Mouse (Mus musculus) lung, embryonic 15.5 days (tissue): ENCODE measurements around the gene Asb2. TPM values are rescaled to one million over a fixed set of nuclear protein-coding genes. Genes with fewer than 3 reads are reported as not detected.

Experiments
- ATAC-seq: fragments of 200-750 bp; cut with Nextera tagmentation; 2 replicates; pipeline ENCODE4 v1.8.0; 2017; ENCODE audit warnings: moderate number of reproducible peaks, borderline replicate concordance; ENCODE audit not compliant: low FRiP score, low TSS enrichment; ENCODE audit errors: extremely low read depth
- H3K27ac ChIP-seq: fragments of 300-500 bp; sonication (generic); 2 replicates; pipeline ENCODE4 v1.5.1; 2015; ENCODE audit warnings: moderate library complexity, mild to moderate bottlenecking, inconsistent platforms
- H3K27me3 ChIP-seq: fragments of 300-500 bp; sonication (generic); 2 replicates; pipeline ENCODE4 v1.6.1; 2015; ENCODE audit warnings: inconsistent platforms
- H3K36me3 ChIP-seq: fragments of 300-500 bp; sonication (generic); 2 replicates; pipeline ENCODE4 v1.6.1; 2015; ENCODE audit warnings: inconsistent platforms
- H3K4me1 ChIP-seq: fragments of 300-500 bp; sonication (generic); 2 replicates; pipeline ENCODE4 v1.6.1; 2015; ENCODE audit warnings: inconsistent platforms
- H3K4me2 ChIP-seq: fragments of 300-500 bp; sonication (generic); 2 replicates; pipeline ENCODE4 v1.6.1; 2015; ENCODE audit warnings: inconsistent platforms, mild to moderate bottlenecking, moderate library complexity
- H3K4me3 ChIP-seq: fragments of 300-500 bp; sonication (generic); 2 replicates; pipeline ENCODE4 v1.5.1; 2015; ENCODE audit warnings: mild to moderate bottlenecking, inconsistent platforms
- H3K9ac ChIP-seq: fragments of 300-500 bp; sonication (generic); 2 replicates; pipeline ENCODE4 v1.6.1; 2015; ENCODE audit warnings: inconsistent platforms
- H3K9me3 ChIP-seq: fragments of 300-500 bp; sonication (generic); 2 replicates; pipeline ENCODE4 v1.6.1; 2016; ENCODE audit warnings: inconsistent platforms
- WGBS: fragments of 180-500 bp; shearing (Covaris S2); methylation state at CpG from one replicate; pipeline ENCODE4 v1.1.7; 2015; 5-methylcytosine and 5-hydroxymethylcytosine counted together
- polyA plus RNA-seq: library from polyadenylated mRNA; unstranded; fragments of >200 nt; fragmentation: Nextera tagmentation; extraction: Ambion mirVana; gene quantifications from 2 replicates; pipeline ENCODE4 v1.2.1, GENCODE M21; 2015

Gene Asb2
- polyA plus RNA-seq, 1 experiment from 2014 or later = 8.6 TPM

DNA sequence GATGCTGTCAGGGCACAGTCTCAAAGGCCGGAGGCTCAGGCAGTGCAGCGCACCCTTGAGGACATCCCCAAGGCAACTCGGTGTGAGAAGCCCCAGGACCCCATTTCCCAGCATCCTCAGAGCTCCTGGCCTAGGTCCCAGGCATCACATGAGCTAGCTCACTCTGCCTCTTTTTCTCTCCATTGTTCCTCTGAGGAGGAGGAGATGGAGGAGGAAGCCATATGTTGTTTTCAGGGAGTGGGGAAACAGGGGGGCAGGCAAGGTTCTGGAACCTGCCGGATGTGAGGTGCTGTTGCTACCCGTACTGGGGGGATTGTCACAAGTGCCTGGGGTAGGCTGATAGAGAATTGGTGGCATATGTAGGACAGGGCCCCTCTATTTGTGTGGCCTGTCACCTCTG is 20.3 kb upstream of the Asb2 start:
- Histone ChIP-seq H3K4me2 (no peak overlapping the region), H3K4me3 (no peak overlapping the region), H3K27me3 (no peaks in the 10 kb centered on the region), H3K36me3 (no peaks in the 10 kb centered on the region), H3K9ac (no peak overlapping the region), H3K4me1 (no peaks in the 10 kb centered on the region), H3K27ac (no peak overlapping the region), H3K9me3 (no peaks in the 10 kb centered on the region)
- 59% methylated on average over 5 of the region's 5 CpGs for WGBS
- ATAC-seq = no peak

DNA sequence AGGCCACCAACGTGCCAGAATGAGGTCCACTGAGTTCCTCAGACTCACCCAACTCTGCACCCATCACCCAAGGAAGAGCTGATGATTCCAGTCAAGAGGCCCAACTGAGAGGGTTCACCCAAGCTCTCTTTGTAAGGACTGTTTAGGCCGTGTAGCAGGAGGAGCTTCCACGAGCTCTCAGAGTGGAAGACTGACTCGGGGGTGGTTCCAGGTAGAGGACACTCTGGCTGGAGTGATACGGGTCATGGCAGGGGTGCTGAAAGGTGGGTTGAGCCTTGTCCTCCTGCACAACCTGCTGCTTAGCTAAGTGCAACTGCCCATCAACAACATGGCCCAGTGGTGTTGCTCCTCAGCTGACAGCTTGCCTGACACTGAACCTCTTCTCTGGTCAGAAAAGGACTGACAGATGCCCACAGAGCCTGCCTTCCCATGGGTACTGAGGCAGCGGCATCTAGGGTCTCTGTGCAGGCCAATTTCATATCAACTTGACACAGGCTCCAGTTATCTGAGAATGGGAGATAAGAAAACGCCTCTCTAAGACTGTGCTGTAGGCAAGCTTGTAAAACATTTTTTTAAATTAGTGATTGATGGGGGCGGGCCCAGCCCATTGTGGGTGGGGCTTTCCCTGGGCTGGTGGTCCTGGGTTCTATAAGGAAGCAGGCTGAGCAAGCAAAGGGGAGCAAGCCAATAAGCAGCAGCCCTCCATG is 17.9 kb upstream of the Asb2 start:
- WGBS = 56% methylated on average over 8 of the region's 8 CpGs
- H3K4me2 ChIP-seq = no peak overlapping the region
- ATAC-seq = no peak
- no peaks in the 10 kb centered on the region for H3K27me3 ChIP-seq
- H3K27ac ChIP-seq = no peak overlapping the region
- H3K36me3 ChIP-seq = no peaks in the 10 kb centered on the region
- no peak overlapping the region for H3K9ac ChIP-seq
- no peak overlapping the region for H3K4me3 ChIP-seq
- H3K9me3 ChIP-seq = no peaks in the 10 kb centered on the region
- no peaks in the 10 kb centered on the region for H3K4me1 ChIP-seq

DNA sequence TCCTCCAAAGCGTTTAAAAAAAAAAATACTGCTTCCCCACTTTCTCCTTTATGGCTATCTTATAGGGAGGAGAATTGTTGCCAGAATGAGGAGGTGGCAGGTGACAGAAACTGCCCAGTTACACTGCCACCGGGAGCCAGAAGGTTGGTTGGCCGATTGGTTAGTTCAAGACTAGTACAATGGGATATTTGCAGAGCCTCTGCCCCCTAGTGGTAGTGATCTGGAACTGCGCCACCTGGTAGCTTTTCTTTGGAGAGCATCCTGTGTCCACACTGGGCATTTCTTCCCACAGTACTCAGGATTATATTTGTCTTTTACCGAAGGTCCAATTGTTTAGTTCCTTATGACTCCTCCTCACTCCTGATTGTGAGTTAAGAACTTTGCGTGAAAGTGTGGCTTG is 15.9 kb upstream of the Asb2 start:
- ATAC-seq = no peak
- Histone ChIP-seq H3K4me1 (no peaks in the 10 kb centered on the region), H3K27me3 (peaks cover 4% of the 10 kb centered on the region; the same call in 1 of the 2 replicates), H3K9ac (no peak overlapping the region), H3K4me3 (no peak overlapping the region), H3K27ac (no peak overlapping the region), H3K9me3 (no peaks in the 10 kb centered on the region), H3K4me2 (no peak overlapping the region), H3K36me3 (no peaks in the 10 kb centered on the region)
- WGBS = 27% methylated on average over 6 of the region's 6 CpGs

DNA sequence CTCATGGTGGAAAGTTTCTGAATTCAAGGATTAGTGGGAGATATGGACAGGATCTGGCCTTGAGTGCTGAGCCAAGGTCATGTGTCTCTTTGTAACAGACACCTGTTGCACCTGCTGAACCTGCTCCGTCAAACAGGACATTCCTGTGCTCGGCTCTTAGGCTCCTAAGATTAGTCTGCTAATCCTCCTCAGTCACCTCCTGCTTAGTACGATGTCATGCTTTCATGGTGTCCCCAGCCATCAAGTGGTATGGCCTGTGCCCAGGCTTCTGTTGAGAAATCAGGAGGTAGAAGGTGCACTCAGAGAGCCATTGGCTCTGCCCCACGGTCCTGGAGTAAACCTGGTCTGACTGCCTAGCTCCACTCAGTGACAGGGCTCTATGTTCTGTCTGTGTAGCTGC is 15.1 kb upstream of the Asb2 start:
- WGBS = 51% methylated on average over 4 of the region's 4 CpGs
- Histone ChIP-seq H3K27me3 (peaks cover 4% of the 10 kb centered on the region; the same call in 1 of the 2 replicates), H3K36me3 (no peaks in the 10 kb centered on the region), H3K9me3 (no peaks in the 10 kb centered on the region), H3K4me3 (no peak overlapping the region), H3K27ac (no peak overlapping the region), H3K4me1 (no peaks in the 10 kb centered on the region), H3K4me2 (no peak overlapping the region), H3K9ac (no peak overlapping the region)
- no peak for ATAC-seq

DNA sequence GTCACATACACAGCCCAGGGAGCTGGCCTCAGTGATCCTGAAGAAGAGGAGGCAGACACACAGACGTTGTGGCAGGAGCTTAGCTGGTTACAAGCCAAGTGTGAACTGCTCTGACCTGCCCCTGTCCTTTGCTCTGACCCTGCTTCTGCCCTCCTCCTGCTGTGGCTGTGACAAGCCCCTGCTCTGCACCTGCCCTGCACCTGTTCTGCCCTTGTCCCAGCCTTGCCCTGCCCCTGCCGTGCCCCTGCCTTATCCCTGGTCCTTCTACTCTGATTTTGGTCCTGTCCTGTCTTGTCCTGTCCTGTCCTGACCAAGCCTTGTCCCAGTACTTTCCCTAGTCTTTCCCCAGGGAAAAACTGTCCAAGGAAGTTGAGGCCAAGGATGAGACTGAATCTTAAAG is 13.0 kb upstream of the Asb2 start:
- Histone ChIP-seq H3K4me1 (no peaks in the 10 kb centered on the region), H3K36me3 (no peaks in the 10 kb centered on the region), H3K9me3 (no peaks in the 10 kb centered on the region), H3K4me3 (no peak overlapping the region), H3K4me2 (no peak overlapping the region), H3K27me3 (peaks cover 4% of the 10 kb centered on the region; the same call in 1 of the 2 replicates), H3K27ac (no peak overlapping the region), H3K9ac (no peak overlapping the region)
- WGBS = 33% methylated on average over 2 of the region's 2 CpGs
- ATAC-seq = no peak

DNA sequence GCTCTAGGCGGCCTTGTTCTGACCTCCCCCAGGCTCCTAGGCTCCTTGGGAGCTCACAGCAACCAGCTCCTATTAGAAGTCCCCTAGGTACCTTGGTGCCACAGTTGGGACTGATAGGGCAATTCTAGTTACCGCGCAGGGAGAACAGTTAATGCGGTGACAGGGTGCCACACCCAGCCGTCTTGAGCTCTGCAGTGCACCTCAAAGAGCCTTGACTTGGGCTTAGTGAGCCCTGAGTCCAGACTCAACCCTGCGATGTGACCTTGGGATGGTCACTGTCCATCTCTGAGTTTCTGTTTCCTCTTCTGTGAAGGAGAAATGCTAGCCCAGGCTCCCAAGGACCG is 12.5 kb upstream of the Asb2 start:
- H3K27ac ChIP-seq = no peak overlapping the region
- H3K9ac ChIP-seq = no peak overlapping the region
- H3K36me3 ChIP-seq = no peaks in the 10 kb centered on the region
- whole genome bisulfite sequencing = 74% methylated on average over 7 of the region's 7 CpGs
- no peaks in the 10 kb centered on the region for H3K4me1 ChIP-seq
- no peak overlapping the region for H3K4me3 ChIP-seq
- no peaks in the 10 kb centered on the region for H3K9me3 ChIP-seq
- H3K4me2 ChIP-seq = no peak overlapping the region
- ATAC-seq = no peak
- H3K27me3 ChIP-seq = peaks cover 4% of the 10 kb centered on the region; the same call in 1 of the 2 replicates

DNA sequence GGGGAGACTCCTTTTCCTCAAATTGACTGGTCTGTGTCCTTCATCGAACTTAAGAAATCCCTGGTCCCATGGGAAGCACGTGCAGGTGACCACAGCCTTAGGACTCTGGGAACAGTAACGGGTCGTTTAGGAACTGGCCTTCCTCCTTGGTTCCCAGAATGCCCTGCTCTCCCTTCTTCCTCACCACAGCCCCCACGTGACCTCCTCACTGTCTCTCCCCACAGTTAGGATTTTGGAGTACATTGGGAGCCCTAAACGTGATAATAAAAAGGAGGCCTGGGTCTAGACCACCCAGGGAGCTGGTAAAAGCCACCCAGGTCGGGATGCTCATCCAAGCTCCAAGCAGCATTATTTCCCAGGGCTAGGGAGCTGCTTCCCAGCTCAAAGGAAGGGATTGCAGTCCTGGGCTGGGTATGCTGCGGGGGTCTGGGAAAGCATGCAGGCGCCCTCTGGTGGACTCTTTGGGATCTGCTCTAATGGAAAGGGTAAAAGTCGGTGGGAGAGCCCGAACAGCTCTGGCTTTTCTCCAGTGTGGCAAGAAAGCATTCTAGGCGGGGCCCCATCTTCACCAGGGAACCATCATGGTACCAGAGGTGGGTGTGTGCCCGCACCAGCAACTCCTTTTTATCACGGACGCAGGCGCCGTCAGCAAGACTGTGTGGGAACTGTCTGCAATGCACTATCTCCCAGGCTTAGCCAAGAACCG is 12.0 kb upstream of the Asb2 start:
- H3K36me3 ChIP-seq = no peaks in the 10 kb centered on the region
- no peaks in the 10 kb centered on the region for H3K4me1 ChIP-seq
- no peak overlapping the region for H3K9ac ChIP-seq
- no peak overlapping the region for H3K4me3 ChIP-seq
- no peaks in the 10 kb centered on the region for H3K9me3 ChIP-seq
- WGBS = 15% methylated on average over 18 of the region's 18 CpGs
- peaks cover 4% of the 10 kb centered on the region; the same call in 1 of the 2 replicates for H3K27me3 ChIP-seq
- H3K27ac ChIP-seq = no peak overlapping the region
- 0 out of 2 replicates have a peak, but pooled peaks have one; percentile 64 for ATAC-seq
- no peak overlapping the region for H3K4me2 ChIP-seq

DNA sequence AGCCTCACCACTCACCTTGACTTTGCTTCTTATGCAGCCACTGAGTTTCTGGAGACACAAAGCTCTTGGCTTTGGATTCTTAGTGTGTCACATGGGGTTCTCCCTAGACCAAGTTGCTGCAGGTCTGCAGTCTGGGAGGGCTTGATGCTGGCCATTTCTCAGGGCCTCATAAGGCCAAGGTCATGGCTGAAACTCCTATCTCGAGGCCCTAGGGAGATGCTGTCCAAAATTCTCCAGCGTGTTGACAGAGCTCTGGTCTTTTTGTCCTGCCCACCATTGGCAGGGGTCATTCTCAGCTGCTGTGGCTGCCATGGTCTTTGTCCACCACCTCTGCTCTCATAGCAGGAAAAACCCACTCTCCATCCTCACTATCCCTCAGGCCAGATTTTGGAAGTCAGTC is 11.4 kb upstream of the Asb2 start:
- H3K9me3 ChIP-seq = no peaks in the 10 kb centered on the region
- peaks cover 4% of the 10 kb centered on the region; the same call in 1 of the 2 replicates for H3K27me3 ChIP-seq
- H3K4me3 ChIP-seq = no peak overlapping the region
- H3K4me1 ChIP-seq = no peaks in the 10 kb centered on the region
- 58% methylated on average over 2 of the region's 2 CpGs for WGBS
- no peak for ATAC-seq
- H3K9ac ChIP-seq = no peak overlapping the region
- no peak overlapping the region for H3K27ac ChIP-seq
- no peak overlapping the region for H3K4me2 ChIP-seq
- no peaks in the 10 kb centered on the region for H3K36me3 ChIP-seq

DNA sequence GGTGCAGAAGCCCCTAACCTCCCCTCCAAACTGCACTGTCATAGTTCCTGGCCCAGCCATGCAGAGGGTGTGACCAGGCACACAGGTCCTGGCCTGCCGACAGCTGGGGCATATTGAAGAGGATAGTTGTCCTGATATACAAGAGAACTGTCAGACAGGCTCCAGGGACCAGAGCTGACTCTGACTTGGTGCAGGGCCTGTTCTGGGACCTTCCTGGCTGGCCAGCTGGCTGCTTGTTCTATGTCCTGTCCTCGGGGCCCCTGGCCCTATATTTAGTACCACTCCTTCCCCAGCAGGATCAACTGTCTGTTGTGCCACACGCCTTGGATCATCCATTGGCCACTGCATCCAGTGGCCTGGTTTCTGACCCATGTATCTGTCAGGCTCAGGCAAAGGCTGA is 6.5 kb upstream of the Asb2 start:
- Histone ChIP-seq H3K4me2 (no peak overlapping the region), H3K27ac (no peak overlapping the region), H3K9me3 (no peaks in the 10 kb centered on the region), H3K27me3 (no peaks in the 10 kb centered on the region), H3K4me1 (no peaks in the 10 kb centered on the region), H3K9ac (no peak overlapping the region), H3K4me3 (no peak overlapping the region), H3K36me3 (no peaks in the 10 kb centered on the region)
- ATAC-seq = no peak
- whole genome bisulfite sequencing = 67% methylated on average over 3 of the region's 3 CpGs

DNA sequence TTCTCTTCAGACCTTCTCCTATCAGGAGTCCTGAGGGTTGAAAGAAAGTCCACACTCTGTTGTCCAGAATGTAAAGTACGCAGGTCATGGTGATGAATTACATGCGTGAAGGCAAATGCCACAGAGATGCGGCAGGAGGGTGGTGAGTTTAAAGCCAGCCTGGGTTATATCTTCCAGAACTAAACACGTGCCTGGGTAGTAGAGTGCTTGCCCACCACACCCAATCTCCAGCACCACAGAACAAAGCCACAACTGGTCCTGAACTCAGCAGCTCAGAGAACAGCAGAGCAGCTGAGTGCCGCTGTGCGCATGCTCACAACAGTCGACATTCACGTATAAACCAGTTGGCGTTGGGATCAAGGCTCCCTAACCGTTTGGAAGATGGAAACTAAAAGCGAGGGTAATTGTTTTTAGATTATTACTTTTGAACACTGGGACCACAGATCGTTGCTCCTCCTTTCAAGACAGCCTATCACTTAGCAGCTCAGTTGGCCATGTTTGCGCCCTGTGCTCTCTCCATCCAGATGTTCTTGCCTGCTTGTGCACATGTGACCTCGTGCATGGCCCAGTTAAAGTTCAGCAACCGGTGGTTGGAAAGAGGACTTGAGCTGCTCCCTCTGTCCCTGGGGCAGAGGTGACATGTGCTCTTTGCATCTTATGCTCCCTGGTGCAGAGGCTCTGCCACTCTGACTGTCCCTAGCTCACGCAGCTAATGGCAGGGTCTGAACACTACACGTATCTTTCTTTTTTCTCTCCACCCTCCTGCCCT is 5.9 kb upstream of the Asb2 start:
- no peaks in the 10 kb centered on the region for H3K9me3 ChIP-seq
- no peaks in the 10 kb centered on the region for H3K27me3 ChIP-seq
- H3K4me2 ChIP-seq = no peak overlapping the region
- no peak overlapping the region for H3K4me3 ChIP-seq
- H3K36me3 ChIP-seq = no peaks in the 10 kb centered on the region
- WGBS = 79% methylated on average over 17 of the region's 17 CpGs
- no peak overlapping the region for H3K27ac ChIP-seq
- ATAC-seq = no peak
- no peaks in the 10 kb centered on the region for H3K4me1 ChIP-seq
- no peak overlapping the region for H3K9ac ChIP-seq

DNA sequence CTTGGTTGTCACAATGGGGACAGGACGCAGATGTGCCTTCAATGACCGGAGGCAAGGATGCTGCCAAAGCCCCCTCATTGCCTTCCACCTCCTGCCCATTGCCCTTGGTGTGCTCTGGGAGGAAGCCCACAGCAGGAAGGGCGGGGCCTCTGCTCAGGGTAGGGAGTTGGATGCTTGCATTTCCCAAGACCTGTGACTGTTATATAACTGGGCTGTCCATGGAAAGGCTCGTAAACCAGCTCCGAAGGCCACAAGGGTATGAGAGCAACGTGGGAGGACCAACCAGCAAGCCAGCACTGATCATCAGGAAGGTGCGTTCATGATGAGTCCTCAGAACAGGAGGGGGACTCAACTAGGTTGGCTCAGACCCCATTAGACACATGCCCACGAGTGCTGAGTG is 5.0 kb upstream of the Asb2 start:
- Histone ChIP-seq H3K27ac (no peak overlapping the region), H3K27me3 (no peaks in the 10 kb centered on the region), H3K4me1 (no peaks in the 10 kb centered on the region), H3K9ac (no peak overlapping the region), H3K4me2 (no peak overlapping the region), H3K9me3 (no peaks in the 10 kb centered on the region), H3K36me3 (no peaks in the 10 kb centered on the region), H3K4me3 (no peak overlapping the region)
- no peak for ATAC-seq
- WGBS = 81% methylated on average over 8 of the region's 8 CpGs
